Mouse (Mus musculus) brain, embryonic 18.5 days (tissue): ENCODE results near the gene Sin3b.
A peak's percentile ranks its signal among the peaks of the same experiment; 100 is the strongest.
"Not testable (repeated sequence)": the region's sequence is repeated elsewhere in the genome, so short reads cannot be mapped to it uniquely, and the experiment has no call there.

Experiments used
- DNase-seq: peaks from one replicate; pipeline ENCODE4 v3.0.0-alpha.2; 2012; ENCODE audit warnings: low read depth, low spot score

Sin3b gene

GRCm38 (mm10) chr8:72722769-72723650, at the start of gene Sin3b:
Sin3b (plus strand) TSS chr8:72723285.
- peak; percentile 71 for DNase-seq

- DNase-seq: no peak
Observed at GRCm38 (mm10) chr8:72674184-72674583, 48.9 kb upstream of the Sin3b start.

DNA sequence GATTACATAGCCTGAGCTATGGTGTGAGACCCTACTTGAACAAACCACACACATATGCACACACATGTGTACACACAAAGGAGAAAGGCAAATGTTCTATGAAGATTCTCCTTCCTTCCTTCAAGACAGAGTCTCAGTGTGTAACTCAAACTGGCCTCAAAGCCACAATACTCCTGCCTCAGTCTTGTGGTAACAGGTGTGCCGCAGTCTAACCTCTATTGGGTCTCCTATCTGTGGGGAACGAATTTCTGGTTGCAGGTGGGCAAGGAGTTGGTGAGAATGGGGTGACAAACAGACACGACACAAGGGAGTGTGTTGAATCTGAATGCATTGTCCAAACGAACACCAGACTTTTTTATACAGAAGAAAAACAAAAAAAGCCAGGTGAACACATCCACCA, 46.6 kb upstream of the Sin3b start:
- no peak for DNase-seq

- not testable (repeated sequence) for DNase-seq
Observed at GRCm38 (mm10) chr8:72676844-72677243, 46.2 kb upstream of the Sin3b start.

DNA sequence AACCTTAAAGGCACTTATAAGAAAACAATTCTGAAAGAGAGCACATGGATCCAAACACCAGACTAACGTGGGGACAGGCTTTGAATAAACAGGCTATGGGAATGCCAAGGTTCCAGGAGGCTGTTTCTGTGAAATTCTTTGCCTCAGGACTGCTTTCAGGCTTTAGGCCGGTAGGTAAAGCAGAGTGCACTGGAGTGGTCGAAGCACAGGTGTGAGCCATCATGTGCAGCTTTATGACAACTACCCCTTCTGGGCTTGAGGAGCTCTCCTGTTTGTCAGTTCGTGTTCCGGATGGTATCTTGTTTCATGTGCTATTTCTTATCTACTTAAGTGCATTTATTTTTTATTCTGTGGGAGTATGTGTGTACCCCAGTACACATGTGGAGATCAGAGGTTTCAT, 45.8 kb upstream of the Sin3b start:
- no peak for DNase-seq

GRCm38 (mm10) chr8:72680133-72680532, 43.0 kb upstream of the Sin3b start:
- DNase-seq: peak; percentile 34

DNA sequence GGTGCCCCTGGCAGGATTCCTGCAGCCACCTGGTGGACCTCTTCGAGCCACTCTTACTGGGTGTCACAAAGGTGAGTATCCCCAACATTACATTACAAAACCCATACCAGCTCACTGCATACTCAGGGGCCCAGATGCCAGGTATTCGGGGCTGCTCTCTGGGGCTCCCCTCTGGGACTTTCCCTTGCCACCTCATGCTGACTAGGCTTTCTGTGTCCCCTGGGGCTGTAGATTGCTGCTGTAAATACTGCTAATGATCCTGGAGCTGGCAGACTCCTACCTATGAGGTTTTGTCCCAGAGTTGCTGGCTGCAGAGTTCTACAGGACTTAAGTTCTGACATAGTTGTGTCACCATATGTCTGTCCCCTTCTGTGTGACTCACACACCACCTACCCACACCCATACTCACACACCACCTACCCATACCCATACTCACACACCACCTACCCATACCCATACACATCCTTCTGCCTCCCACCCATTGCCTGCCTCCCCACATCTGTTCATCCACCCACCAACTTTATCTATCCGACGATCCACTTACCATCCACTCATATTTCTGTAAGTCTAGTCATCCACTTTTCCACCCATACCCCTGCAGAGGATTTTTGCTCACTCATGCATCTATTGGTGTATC, 40.9 kb upstream of the Sin3b start:
- DNase-seq: no peak

DNA sequence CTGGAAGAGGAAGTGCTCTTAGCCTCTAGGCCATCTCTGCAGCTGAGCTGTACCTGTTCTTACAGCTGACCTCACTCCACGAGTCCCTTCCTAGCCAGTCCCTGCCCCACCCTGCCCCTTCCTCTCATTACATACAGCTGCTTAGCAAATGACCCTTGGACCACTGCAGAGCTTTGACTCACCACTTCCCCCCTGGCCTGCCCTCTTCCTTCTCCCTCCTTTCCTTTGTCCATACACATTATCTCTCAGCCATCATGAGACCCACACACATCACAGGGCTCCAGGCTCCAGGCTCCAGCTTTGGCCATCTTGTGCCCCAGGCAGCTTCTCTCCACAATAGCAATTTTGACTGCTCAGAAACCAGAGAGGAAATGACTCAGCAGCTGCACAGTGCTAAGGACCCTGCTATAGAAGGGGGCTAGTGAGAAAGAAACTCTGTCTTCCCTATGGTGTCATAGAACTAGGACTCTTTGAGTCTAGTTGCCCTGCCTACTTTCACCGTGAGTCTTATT, 40.0 kb upstream of the Sin3b start:
- DNase-seq: no peak

DNA sequence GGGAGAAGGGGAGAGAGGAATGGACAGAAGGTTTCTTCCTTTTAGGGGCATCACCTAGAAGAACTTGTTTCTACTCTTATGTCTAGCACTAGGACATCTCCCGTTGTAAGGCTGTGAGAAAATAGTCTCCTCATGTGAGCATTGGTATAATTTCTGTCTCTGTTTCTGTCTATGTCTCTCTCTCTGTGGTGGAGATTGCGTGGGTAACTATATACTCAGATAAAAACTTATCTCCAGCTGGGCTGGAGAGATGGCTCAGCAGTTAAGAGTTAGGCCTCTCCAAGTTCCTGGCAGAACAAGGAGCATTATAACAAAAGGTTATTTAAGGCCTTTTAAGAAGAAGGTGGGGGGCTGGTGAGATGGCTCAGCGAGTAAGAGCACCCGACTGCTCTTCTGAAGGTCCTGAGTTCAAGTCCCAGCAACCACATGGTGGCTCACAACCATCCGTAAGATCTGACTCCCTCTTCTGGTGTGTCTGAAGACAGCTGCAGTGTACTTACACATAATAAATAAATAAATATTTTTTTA, 39.4 kb upstream of the Sin3b start:
- DNase-seq: not testable (repeated sequence)

GRCm38 (mm10) chr8:72698349-72698926, 24.6 kb upstream of the Sin3b start:
- no peak for DNase-seq

DNA sequence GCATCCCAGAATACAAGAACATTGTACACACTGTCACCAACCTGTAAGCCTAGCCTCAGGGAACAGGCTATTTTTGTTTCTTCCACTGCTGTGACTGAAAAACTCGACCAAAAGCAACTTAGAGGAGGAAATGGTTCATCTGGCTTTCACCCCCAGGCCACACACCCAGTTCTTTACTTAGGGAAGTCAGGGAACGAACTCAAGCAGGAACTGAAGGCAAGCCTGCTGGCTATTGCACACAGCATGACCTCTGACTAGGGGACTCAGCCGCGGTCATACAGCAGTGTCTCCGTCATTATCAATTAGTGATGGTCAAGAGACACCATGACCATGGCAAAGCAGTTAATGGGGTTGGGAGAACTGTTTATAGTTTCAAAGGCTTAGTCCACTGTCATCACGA, 10.5 kb upstream of the Sin3b start:
- no peak for DNase-seq

DNA sequence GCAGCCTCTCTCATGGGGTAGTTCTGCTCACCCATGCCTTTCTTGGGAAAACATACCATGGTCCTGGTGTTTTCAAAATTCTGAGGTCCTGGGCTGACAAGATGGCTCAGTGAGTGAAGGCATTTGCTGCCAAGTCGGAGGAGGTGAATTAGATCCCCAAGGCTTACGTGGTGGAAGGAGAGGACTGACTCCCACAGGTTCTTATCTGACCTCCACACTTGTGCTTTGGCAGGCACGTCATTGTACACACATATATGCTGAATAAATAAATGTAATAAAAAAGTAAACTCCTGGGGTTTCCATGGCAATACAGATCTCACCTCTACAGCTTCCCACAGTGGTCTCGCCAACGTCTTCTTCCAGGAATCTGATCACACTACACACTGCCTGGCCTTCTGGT, 6.5 kb upstream of the Sin3b start:
- no peak for DNase-seq

DNA sequence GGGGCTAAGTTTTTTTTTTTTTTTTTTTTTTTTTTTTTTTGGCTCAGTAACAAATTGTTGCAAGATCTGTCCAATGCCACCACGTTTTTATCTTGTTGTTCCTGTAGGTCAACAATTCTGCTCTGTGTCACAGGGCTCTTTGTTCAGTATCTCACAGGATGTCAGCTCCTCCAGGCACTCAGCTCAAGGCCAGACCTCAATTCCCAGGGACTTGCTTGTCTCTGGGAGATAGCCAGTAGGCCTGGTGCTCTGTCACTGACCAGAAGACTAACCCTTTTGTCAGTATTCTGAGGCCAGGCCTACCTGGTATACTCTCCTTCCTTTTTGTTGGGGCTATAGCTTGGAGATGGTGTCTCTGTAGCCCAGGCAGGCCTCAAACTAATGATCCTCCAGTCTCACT, 2.5 kb upstream of the Sin3b start:
- DNase-seq: no peak

- no peak for DNase-seq
Observed at GRCm38 (mm10) chr8:72723651-72724001, 541 bp downstream of the Sin3b start.

GRCm38 (mm10) chr8:72728636-72729035, 5.6 kb downstream of the Sin3b start:
- no peak for DNase-seq

DNA sequence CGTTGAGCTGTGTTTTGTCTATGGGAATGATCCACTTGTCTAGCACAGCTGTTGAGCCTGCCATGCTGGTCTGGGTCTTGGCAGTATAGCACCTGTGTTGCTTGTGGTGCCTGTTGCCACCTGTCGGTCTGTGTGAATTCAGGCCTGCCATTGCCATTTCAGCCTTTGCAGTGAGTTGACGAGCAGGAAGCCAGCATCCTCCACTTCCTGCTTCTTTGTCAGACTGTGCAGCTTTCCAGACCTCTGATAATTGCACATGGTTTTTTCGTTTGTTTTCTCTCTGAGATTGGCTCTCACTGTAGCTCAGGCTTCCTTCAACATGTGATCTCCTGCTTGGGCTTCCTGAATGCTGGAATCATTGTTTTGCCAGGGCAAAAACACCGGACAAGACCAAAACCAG, 11.9 kb downstream of the Sin3b start:
- DNase-seq: no peak

GRCm38 (mm10) chr8:72736868-72737267, 13.8 kb downstream of the Sin3b start:
- no peak for DNase-seq

- no peak for DNase-seq
Observed at GRCm38 (mm10) chr8:72746061-72746460, 23.0 kb downstream of the Sin3b start.

- no peak for DNase-seq
Observed at GRCm38 (mm10) chr8:72749846-72750245, 26.8 kb downstream of the Sin3b start.

- no peak for DNase-seq
Observed at GRCm38 (mm10) chr8:72750266-72750665, 27.2 kb downstream of the Sin3b start.

GRCm38 (mm10) chr8:72751126-72751525, 28.0 kb downstream of the Sin3b start:
- DNase-seq: no peak

DNA sequence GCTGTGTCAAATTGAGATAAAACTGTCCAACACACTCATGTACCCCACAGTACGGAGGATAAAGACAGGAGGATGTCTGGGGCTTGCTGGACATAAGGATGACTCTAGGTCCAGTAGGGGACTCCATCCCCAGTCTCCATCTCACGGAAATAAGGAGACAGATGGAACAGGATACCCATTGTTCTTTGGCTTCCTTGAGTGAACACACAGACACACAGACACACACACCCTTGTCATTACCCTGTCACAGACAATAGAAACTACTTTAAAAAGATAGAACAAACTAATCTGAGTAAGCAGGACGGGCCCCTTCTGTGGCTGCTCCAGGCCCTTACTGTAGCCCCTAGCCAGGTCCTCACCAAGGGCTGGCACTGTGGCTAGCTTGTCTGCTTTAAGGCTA, 29.2 kb downstream of the Sin3b start:
- DNase-seq: no peak
